Mouse (Mus musculus) heart, embryonic 15.5 days (tissue): ENCODE data around the gene Uqcc2. TPM values are rescaled to one million over a fixed set of nuclear protein-coding genes. Genes with fewer than 3 reads are reported as not detected.

ENCODE experiments used
- ATAC-seq: fragments of 200-750 bp; cut with Nextera tagmentation; replicated peaks from 2 replicates; pipeline ENCODE4 v1.8.0; 2017; ENCODE audit warnings: low read depth, moderate TSS enrichment; ENCODE audit not compliant: insufficient number of reproducible peaks, insufficient read depth, low FRiP score
- H3K27ac ChIP-seq: fragments of 300-500 bp; sonication (generic); 2 replicates; pipeline ENCODE4 v1.5.1; 2015; ENCODE audit warnings: mild to moderate bottlenecking, inconsistent platforms
- H3K27me3 ChIP-seq: fragments of 300-500 bp; sonication (generic); 2 replicates; pipeline ENCODE4 v1.6.1; 2015; ENCODE audit warnings: inconsistent platforms
- H3K36me3 ChIP-seq: fragments of 300-500 bp; sonication (generic); 2 replicates; pipeline ENCODE4 v1.6.1; 2015; ENCODE audit warnings: mild to moderate bottlenecking, inconsistent platforms
- H3K4me1 ChIP-seq: fragments of 300-500 bp; sonication (generic); replicated peaks from 2 replicates; pipeline ENCODE4 v1.6.1; 2015; ENCODE audit warnings: inconsistent platforms
- H3K4me2 ChIP-seq: fragments of 300-500 bp; sonication (generic); 2 replicates; pipeline ENCODE4 v1.6.1; 2015; ENCODE audit warnings: inconsistent platforms, mild to moderate bottlenecking, moderate library complexity
- H3K4me3 ChIP-seq: fragments of 300-500 bp; sonication (generic); 2 replicates; pipeline ENCODE4 v1.5.1; 2015; ENCODE audit warnings: mild to moderate bottlenecking, inconsistent platforms
- H3K9ac ChIP-seq: fragments of 300-500 bp; sonication (generic); 2 replicates; pipeline ENCODE4 v1.6.1; 2015; ENCODE audit warnings: mild to moderate bottlenecking, inconsistent platforms
- H3K9me3 ChIP-seq: fragments of 300-500 bp; sonication (generic); replicated peaks from 2 replicates; pipeline ENCODE4 v1.6.1; 2016; ENCODE audit warnings: inconsistent platforms
- WGBS: fragments of 180-500 bp; shearing (Covaris S2); methylation state at CpG from one replicate; pipeline ENCODE4 v1.1.7; 2015; ENCODE audit warnings: mixed read lengths; 5-methylcytosine and 5-hydroxymethylcytosine counted together
- polyA plus RNA-seq: library from polyadenylated mRNA; unstranded; fragments of >200 nt; fragmentation: Nextera tagmentation; extraction: Ambion mirVana; gene quantifications from 2 replicates; pipeline ENCODE4 v1.2.1, GENCODE M21; 2015

Uqcc2 gene
- polyA plus RNA-seq, 1 experiment from 2014 or later: 292 TPM

- Histone ChIP-seq H3K9ac (no peak overlapping the region), H3K27ac (no peak overlapping the region), H3K4me3 (no peak overlapping the region), H3K36me3 (no peaks in the 10 kb centered on the region), H3K4me2 (no peak overlapping the region), H3K27me3 (no peaks in the 10 kb centered on the region), H3K9me3 (no peaks in the 10 kb centered on the region), H3K4me1 (peaks cover 15% of the 10 kb centered on the region)
- no peak for ATAC-seq
- WGBS: 27% methylated on average over 3 of the region's 3 CpGs
These were observed 999 bp upstream of the Uqcc2 start for GRCm38 (mm10) chr17:27134715-27135114.

- H3K27me3 ChIP-seq: no peaks in the 10 kb centered on the region
- peaks cover 20% of the 10 kb centered on the region for H3K4me1 ChIP-seq
- 25% methylated on average over 9 of the region's 9 CpGs for WGBS
- H3K27ac ChIP-seq: no peak overlapping the region
- no peaks in the 10 kb centered on the region for H3K9me3 ChIP-seq
- no peak for ATAC-seq
- H3K4me3 ChIP-seq: peak overlapping the region; percentile 79
- H3K9ac ChIP-seq: no peak overlapping the region; the same call in 1 of the 2 replicates
- H3K4me2 ChIP-seq: peak overlapping the region; percentile 63
- H3K36me3 ChIP-seq: no peaks in the 10 kb centered on the region
These were observed 471 bp upstream of the Uqcc2 start for GRCm38 (mm10) chr17:27134187-27134586.

- H3K27me3 ChIP-seq: no peaks in the 10 kb centered on the region
- H3K4me3 ChIP-seq: no peak overlapping the region
- no peak overlapping the region for H3K27ac ChIP-seq
- ATAC-seq: no peak
- 87% methylated on average over 10 of the region's 10 CpGs for WGBS
- H3K4me2 ChIP-seq: no peak overlapping the region
- H3K36me3 ChIP-seq: no peaks in the 10 kb centered on the region
- H3K9ac ChIP-seq: no peak overlapping the region
- H3K4me1 ChIP-seq: peaks cover 20% of the 10 kb centered on the region
- H3K9me3 ChIP-seq: no peaks in the 10 kb centered on the region
These were observed 1.5 kb downstream of the Uqcc2 start for GRCm38 (mm10) chr17:27132238-27132637.

- H3K9ac ChIP-seq: no peak overlapping the region
- H3K4me2 ChIP-seq: no peak overlapping the region
- no peak for ATAC-seq
- H3K4me3 ChIP-seq: no peak overlapping the region
- H3K27ac ChIP-seq: no peak overlapping the region
- H3K27me3 ChIP-seq: no peaks in the 10 kb centered on the region
- H3K36me3 ChIP-seq: no peaks in the 10 kb centered on the region
- 80% methylated on average over 10 of the region's 10 CpGs for WGBS
- no peaks in the 10 kb centered on the region for H3K9me3 ChIP-seq
- peaks cover 20% of the 10 kb centered on the region for H3K4me1 ChIP-seq
These were observed 2.5 kb downstream of the Uqcc2 start for GRCm38 (mm10) chr17:27131240-27131665.

- H3K27ac ChIP-seq: no peak overlapping the region
- H3K4me3 ChIP-seq: no peak overlapping the region
- H3K4me1 ChIP-seq: peaks cover 20% of the 10 kb centered on the region
- H3K9ac ChIP-seq: no peak overlapping the region
- no peaks in the 10 kb centered on the region; the same call in 1 of the 2 replicates for H3K36me3 ChIP-seq
- 60% methylated on average over 9 of the region's 9 CpGs for WGBS
- H3K27me3 ChIP-seq: no peaks in the 10 kb centered on the region
- no peak for ATAC-seq
- no peaks in the 10 kb centered on the region for H3K9me3 ChIP-seq
- no peak overlapping the region for H3K4me2 ChIP-seq
These were observed 3.5 kb downstream of the Uqcc2 start for GRCm38 (mm10) chr17:27130246-27130645.

GRCm38 (mm10) chr17:27129819-27130218, 3.9 kb downstream of the Uqcc2 start:
- no peaks in the 10 kb centered on the region for H3K9me3 ChIP-seq
- H3K27ac ChIP-seq: no peak overlapping the region
- 81% methylated on average over 7 of the region's 7 CpGs for WGBS
- H3K4me1 ChIP-seq: peaks cover 22% of the 10 kb centered on the region
- no peak overlapping the region for H3K4me3 ChIP-seq
- no peak overlapping the region for H3K4me2 ChIP-seq
- no peaks in the 10 kb centered on the region for H3K27me3 ChIP-seq
- H3K9ac ChIP-seq: no peak overlapping the region
- H3K36me3 ChIP-seq: no peaks in the 10 kb centered on the region; the same call in 1 of the 2 replicates
- ATAC-seq: no peak

- no peak overlapping the region for H3K4me2 ChIP-seq
- no peaks in the 10 kb centered on the region for H3K27me3 ChIP-seq
- H3K27ac ChIP-seq: no peak overlapping the region
- whole genome bisulfite sequencing: 77% methylated on average over 13 of the region's 13 CpGs
- H3K4me3 ChIP-seq: no peak overlapping the region
- peaks cover 22% of the 10 kb centered on the region for H3K4me1 ChIP-seq
- no peak overlapping the region for H3K9ac ChIP-seq
- no peaks in the 10 kb centered on the region; the same call in 1 of the 2 replicates for H3K36me3 ChIP-seq
- H3K9me3 ChIP-seq: no peaks in the 10 kb centered on the region
- ATAC-seq: no peak
These were observed 4.4 kb downstream of the Uqcc2 start for GRCm38 (mm10) chr17:27129291-27129690.

GRCm38 (mm10) chr17:27128189-27128588, 5.5 kb downstream of the Uqcc2 start:
- Histone ChIP-seq H3K9ac (no peak overlapping the region), H3K4me2 (no peak overlapping the region), H3K4me1 (peaks cover 19% of the 10 kb centered on the region), H3K4me3 (no peak overlapping the region), H3K9me3 (no peaks in the 10 kb centered on the region), H3K27ac (no peak overlapping the region), H3K27me3 (no peaks in the 10 kb centered on the region), H3K36me3 (peaks cover 9% of the 10 kb centered on the region)
- no peak for ATAC-seq
- WGBS: 82% methylated on average over 5 of the region's 5 CpGs

- Histone ChIP-seq H3K27me3 (no peaks in the 10 kb centered on the region), H3K9ac (no peak overlapping the region), H3K9me3 (no peaks in the 10 kb centered on the region), H3K36me3 (peaks cover 19% of the 10 kb centered on the region), H3K4me2 (no peak overlapping the region), H3K4me1 (peaks cover 12% of the 10 kb centered on the region; the same call in 1 of the 2 replicates), H3K27ac (no peak overlapping the region), H3K4me3 (no peak overlapping the region)
- ATAC-seq: no peak
- 85% methylated on average over 10 of the region's 10 CpGs for WGBS
These were observed 6.7 kb downstream of the Uqcc2 start for GRCm38 (mm10) chr17:27126974-27127373.

- H3K4me3 ChIP-seq: no peak overlapping the region
- peaks cover 22% of the 10 kb centered on the region for H3K36me3 ChIP-seq
- 85% methylated on average over 11 of the region's 11 CpGs for WGBS
- ATAC-seq: no peak
- H3K27ac ChIP-seq: no peak overlapping the region
- H3K4me1 ChIP-seq: peaks cover 17% of the 10 kb centered on the region
- H3K27me3 ChIP-seq: no peaks in the 10 kb centered on the region
- H3K9me3 ChIP-seq: no peaks in the 10 kb centered on the region
- H3K9ac ChIP-seq: no peak overlapping the region
- H3K4me2 ChIP-seq: no peak overlapping the region
These were observed 8.0 kb downstream of the Uqcc2 start for GRCm38 (mm10) chr17:27125669-27126202.

GRCm38 (mm10) chr17:27125185-27125584, 8.5 kb downstream of the Uqcc2 start:
- Histone ChIP-seq H3K27ac (no peak overlapping the region), H3K36me3 (peaks cover 22% of the 10 kb centered on the region)
- no peak for ATAC-seq

GRCm38 (mm10) chr17:27123813-27124375, 9.8 kb downstream of the Uqcc2 start:
- Histone ChIP-seq H3K27me3 (peaks cover 3% of the 10 kb centered on the region; the same call in 1 of the 2 replicates), H3K9ac (no peak overlapping the region), H3K9me3 (no peaks in the 10 kb centered on the region), H3K4me2 (no peak overlapping the region), H3K4me3 (no peak overlapping the region), H3K36me3 (peaks cover 22% of the 10 kb centered on the region), H3K4me1 (peaks cover 15% of the 10 kb centered on the region), H3K27ac (no peak overlapping the region)
- ATAC-seq: no peak
- 86% methylated on average over 7 of the region's 7 CpGs for WGBS

More at GRCm38 (mm10) chr17:27125185-27125584, 8.5 kb downstream of the Uqcc2 start:
- H3K27me3 ChIP-seq: no peaks in the 10 kb centered on the region
- H3K4me3 ChIP-seq: no peak overlapping the region
- H3K4me2 ChIP-seq: no peak overlapping the region
- H3K9ac ChIP-seq: no peak overlapping the region
- H3K9me3 ChIP-seq: no peaks in the 10 kb centered on the region
- peaks cover 21% of the 10 kb centered on the region for H3K4me1 ChIP-seq
- 39% methylated on average over 12 of the region's 12 CpGs for WGBS
